Mouse (Mus musculus) stomach, embryonic 16.5 days (tissue): Measurements from ENCODE around the gene Btaf1. TPM values are rescaled to one million over a fixed set of nuclear protein-coding genes. Genes with fewer than 3 reads are reported as not detected.

Experiments
- ATAC-seq: fragments of 200-750 bp; cut with Nextera tagmentation; 2 replicates; pipeline ENCODE4 v1.8.0; 2017; ENCODE audit warnings: moderate number of reproducible peaks, moderate TSS enrichment; ENCODE audit not compliant: insufficient read depth, low FRiP score
- H3K27ac ChIP-seq: fragments of 300-500 bp; sonication (generic); 2 replicates; pipeline ENCODE4 v1.5.1; 2014; ENCODE audit warnings: low read length
- H3K27me3 ChIP-seq: fragments of 300-500 bp; sonication (generic); 2 replicates; pipeline ENCODE4 v1.6.1; 2014; ENCODE audit warnings: low read length, control low read depth, mixed read lengths; ENCODE audit not compliant: control insufficient read depth, insufficient read depth
- H3K36me3 ChIP-seq: fragments of 300-500 bp; sonication (generic); 2 replicates; pipeline ENCODE4 v1.6.1; 2014; ENCODE audit warnings: low read length; ENCODE audit not compliant: control insufficient read depth, insufficient read depth
- H3K4me1 ChIP-seq: fragments of 300-500 bp; sonication (generic); 2 replicates; pipeline ENCODE4 v1.6.1; 2014; ENCODE audit warnings: low read length, control low read depth, mixed read lengths; ENCODE audit not compliant: control insufficient read depth, insufficient read depth
- H3K4me2 ChIP-seq: fragments of 300-500 bp; sonication (generic); 2 replicates; pipeline ENCODE4 v1.6.1; 2014; ENCODE audit warnings: low read depth, low read length, mixed read lengths
- H3K4me3 ChIP-seq: fragments of 300-500 bp; sonication (generic); replicated peaks from 2 replicates; pipeline ENCODE4 v1.5.1; 2014; ENCODE audit warnings: mild to moderate bottlenecking, low read length
- H3K9ac ChIP-seq: fragments of 300-500 bp; sonication (generic); 2 replicates; pipeline ENCODE4 v1.6.1; 2014; ENCODE audit warnings: low read length
- H3K9me3 ChIP-seq: fragments of 300-500 bp; sonication (generic); replicated peaks from 2 replicates; pipeline ENCODE4 v1.6.1; 2016; ENCODE audit warnings: low read length, control low read depth; ENCODE audit not compliant: control insufficient read depth
- WGBS: fragments of 180-500 bp; shearing (Covaris S2); extraction: QIAGEN DNeasy Blood & Tissue Kit; methylation state at CpG from one replicate; pipeline ENCODE4 v1.1.7; 2014; 5-methylcytosine and 5-hydroxymethylcytosine counted together
- polyA plus RNA-seq: library from polyadenylated mRNA; unstranded; fragments of >200 nt; fragmentation: Nextera tagmentation; extraction: Ambion mirVana; gene quantifications from 2 replicates; pipeline ENCODE4 v1.2.1, GENCODE M21; 2015

The Btaf1 gene
- polyA plus RNA-seq, 1 experiment from 2014 or later, result 9.3 TPM

GRCm38 (mm10) chr19:36916876-36917389, 8.9 kb upstream of the Btaf1 start:
- 85% methylated on average over 1 of the region's 1 CpGs for whole genome bisulfite sequencing
- ATAC-seq, result no peak

GRCm38 (mm10) chr19:36918441-36919301, 7.2 kb upstream of the Btaf1 start:
- Histone ChIP-seq H3K4me3 (peak overlapping the region; percentile 84), H3K36me3 (no peaks in the 10 kb centered on the region), H3K27ac (peak overlapping the region; percentile 90), H3K9me3 (no peaks in the 10 kb centered on the region), H3K9ac (peak overlapping the region; percentile 90), H3K27me3 (no peaks in the 10 kb centered on the region), H3K4me1 (peaks cover 4% of the 10 kb centered on the region; the same call in 1 of the 2 replicates), H3K4me2 (peak overlapping the region; percentile 82)
- ATAC-seq, result peak; percentile 93
- under 1% methylated on average over 85 of the region's 85 CpGs for WGBS

More at GRCm38 (mm10) chr19:36916876-36917389, 8.9 kb upstream of the Btaf1 start:
- Histone ChIP-seq H3K4me2 (no peak overlapping the region), H3K4me1 (peaks cover 4% of the 10 kb centered on the region; the same call in 1 of the 2 replicates), H3K27ac (no peak overlapping the region), H3K4me3 (no peak overlapping the region), H3K36me3 (no peaks in the 10 kb centered on the region), H3K27me3 (no peaks in the 10 kb centered on the region), H3K9ac (no peak overlapping the region), H3K9me3 (no peaks in the 10 kb centered on the region)

- H3K4me2 ChIP-seq, result peak within 1 kb of the TSS; percentile 82
- ATAC-seq, result no peak
These were observed 6.4 kb upstream of the Btaf1 start, which contains the start of gene Fgfbp3 for GRCm38 (mm10) chr19:36919466-36919865. TSS of gene Fgfbp3 (minus strand) at chr19:36919615.

GRCm38 (mm10) chr19:36922015-36922414, 3.9 kb upstream of the Btaf1 start:
- Histone ChIP-seq H3K9ac (no peak overlapping the region), H3K27ac (no peak overlapping the region), H3K4me2 (no peak overlapping the region), H3K36me3 (no peaks in the 10 kb centered on the region), H3K4me3 (no peak overlapping the region), H3K27me3 (no peaks in the 10 kb centered on the region), H3K4me1 (peaks cover 9% of the 10 kb centered on the region), H3K9me3 (no peaks in the 10 kb centered on the region)
- no peak for ATAC-seq
- 12% methylated on average over 2 of the region's 2 CpGs for whole genome bisulfite sequencing

More at GRCm38 (mm10) chr19:36919466-36919865, 6.4 kb upstream of the Btaf1 start, which contains the start of gene Fgfbp3:
- peaks cover 4% of the 10 kb centered on the region; the same call in 1 of the 2 replicates for H3K4me1 ChIP-seq
- H3K36me3 ChIP-seq, result no peaks in the 10 kb centered on the region
- peak within 1 kb of the TSS; percentile 90 for H3K27ac ChIP-seq
- H3K9ac ChIP-seq, result peak within 1 kb of the TSS; percentile 90
- H3K27me3 ChIP-seq, result no peaks in the 10 kb centered on the region
- H3K4me3 ChIP-seq, result peak within 1 kb of the TSS; percentile 84
- H3K9me3 ChIP-seq, result no peaks in the 10 kb centered on the region
- WGBS, result 8% methylated on average over 12 of the region's 12 CpGs

DNA sequence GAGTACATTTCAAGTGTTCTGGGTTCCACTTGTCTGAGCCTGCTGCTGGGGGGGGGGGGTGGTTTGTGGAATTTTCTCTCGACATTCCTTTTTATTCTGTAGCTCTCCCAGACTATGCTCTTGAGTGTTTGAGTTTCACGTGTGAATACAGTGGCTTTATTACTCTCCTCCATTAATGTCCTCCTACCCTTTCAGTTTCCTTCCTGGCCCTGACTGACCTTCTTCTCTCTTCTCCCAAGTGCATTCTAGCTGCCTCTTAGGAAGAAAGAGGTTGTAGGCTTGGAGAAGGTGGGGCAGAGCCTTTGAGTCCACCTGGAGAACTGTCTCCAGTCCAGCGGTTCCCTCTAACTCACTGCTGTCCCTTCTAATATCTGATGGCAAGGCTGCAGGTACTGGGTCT, 2.9 kb upstream of the Btaf1 start:
- Histone ChIP-seq H3K36me3 (no peaks in the 10 kb centered on the region), H3K4me2 (no peak overlapping the region), H3K4me3 (no peak overlapping the region), H3K9me3 (no peaks in the 10 kb centered on the region), H3K9ac (no peak overlapping the region), H3K4me1 (peaks cover 12% of the 10 kb centered on the region), H3K27me3 (no peaks in the 10 kb centered on the region), H3K27ac (no peak overlapping the region)
- WGBS, result 62% methylated on average over 3 of the region's 3 CpGs
- no peak for ATAC-seq

- H3K9ac ChIP-seq, result peak overlapping the region; percentile 94
- no peak for ATAC-seq
- no peaks in the 10 kb centered on the region for H3K27me3 ChIP-seq
- no peaks in the 10 kb centered on the region for H3K36me3 ChIP-seq
- peaks cover 8% of the 10 kb centered on the region for H3K4me1 ChIP-seq
- peak overlapping the region; percentile 96 for H3K27ac ChIP-seq
- H3K4me3 ChIP-seq, result peak overlapping the region; percentile 94
- under 1% methylated on average over 26 of the region's 26 CpGs for WGBS
- peak overlapping the region; percentile 80 for H3K4me2 ChIP-seq
- H3K9me3 ChIP-seq, result no peaks in the 10 kb centered on the region
These were observed 816 bp downstream of the Btaf1 start for GRCm38 (mm10) chr19:36926553-36927236.

GRCm38 (mm10) chr19:36927800-36928361, 2.0 kb downstream of the Btaf1 start:
- Histone ChIP-seq H3K9me3 (no peaks in the 10 kb centered on the region), H3K27me3 (no peaks in the 10 kb centered on the region), H3K36me3 (no peaks in the 10 kb centered on the region), H3K4me3 (peak overlapping the region; percentile 10; the same call in 1 of the 2 replicates), H3K9ac (no peak overlapping the region), H3K4me1 (peaks cover 8% of the 10 kb centered on the region), H3K4me2 (peak overlapping the region; percentile 80), H3K27ac (no peak overlapping the region)
- ATAC-seq, result no peak
- WGBS, result 73% methylated on average over 6 of the region's 6 CpGs

GRCm38 (mm10) chr19:36929816-36930215, 3.9 kb downstream of the Btaf1 start:
- H3K4me3 ChIP-seq, result no peak overlapping the region
- H3K9me3 ChIP-seq, result no peaks in the 10 kb centered on the region
- H3K9ac ChIP-seq, result no peak overlapping the region
- H3K4me2 ChIP-seq, result no peak overlapping the region
- no peaks in the 10 kb centered on the region for H3K36me3 ChIP-seq
- H3K4me1 ChIP-seq, result peaks cover 8% of the 10 kb centered on the region
- no peak overlapping the region for H3K27ac ChIP-seq
- H3K27me3 ChIP-seq, result no peaks in the 10 kb centered on the region
- ATAC-seq, result no peak
